In genomic region chr1:180387750-180388480, GRCm38 (mm10) we compare ENCODE assay signal across 8 mouse cellular contexts. TPM values are rescaled to one million over a fixed set of nuclear protein-coding genes. Genes with fewer than 3 reads are reported as not detected.
DNase-seq lines count a peak whose midpoint lies in the region; ATAC-seq and TF ChIP-seq lines count a peak whose summit lies in the region.

No protein-coding gene starts in this region.

- 6% methylated on average over 11 of the region's 11 CpGs for WGBS in heart, adult 2 months
- 20% methylated on average over 11 of the region's 11 CpGs for WGBS in forebrain, embryonic 16.5 days
- 12% methylated on average over 11 of the region's 11 CpGs for WGBS in liver, postnatal 0 days (ENCODE audit: insufficient replicate concordance)

- intact Hi-C loops in heart, adult 2 months (cut with DNase I): loop anchor here (2.0 kb wide), 1 partner anchor 35 kb away; no protein-coding TSS in a partner anchor
- intact Hi-C loops in heart, postnatal 10 days (cut with DNase I): loop anchor here (5.0 kb wide), 1 partner anchor 56 kb away; the partner anchor contains the start of gene Itpkb

- peak overlapping the region; percentile 12; the same call in 1 of the 2 replicates for H3K9ac ChIP-seq in heart, adult 2 months (ENCODE audit: low read depth, low read length)
- peak overlapping the region; percentile 33; the same call in 1 of the 2 replicates for H3K9ac ChIP-seq in forebrain, embryonic 16.5 days (replicated peaks; ENCODE audit: low read depth, low read length)
- no peak overlapping the region for H3K9ac ChIP-seq in liver, postnatal 0 days (replicated peaks)

- peak overlapping the region; percentile 22; the same call in 1 of the 2 replicates for H3K4me3 ChIP-seq in heart, adult 2 months
- 0 out of 2 replicates have a peak overlapping the region, but pooled peaks have one; percentile 7 for H3K4me3 ChIP-seq in E14TG2a.4 (replicated peaks; ENCODE audit: low read length)
- H3K4me3 ChIP-seq in forebrain, embryonic 16.5 days (replicated peaks; ENCODE audit: low read length): peak overlapping the region; percentile 44
- peak overlapping the region; percentile 45 for H3K4me3 ChIP-seq in liver, postnatal 0 days (ENCODE audit: low read depth, low read length)

- peaks cover 51% of the 10 kb centered on the region for H3K4me1 ChIP-seq in heart, adult 2 months (ENCODE audit: control insufficient read depth, insufficient read depth, low read length)
- H3K4me1 ChIP-seq in E14TG2a.4 (replicated peaks; ENCODE audit: low read depth, low read length): peaks cover 69% of the 10 kb centered on the region
- peaks cover 10% of the 10 kb centered on the region for H3K4me1 ChIP-seq in forebrain, embryonic 16.5 days (replicated peaks; ENCODE audit: control insufficient read depth, insufficient read depth, low read length)
- H3K4me1 ChIP-seq in liver, postnatal 0 days (ENCODE audit: insufficient read depth): peaks cover 23% of the 10 kb centered on the region

- no peaks in the 10 kb centered on the region for H3K9me3 ChIP-seq in E14TG2a.4 (ENCODE audit: low read length)
- no peaks in the 10 kb centered on the region for H3K9me3 ChIP-seq in forebrain, embryonic 16.5 days (ENCODE audit: control insufficient read depth, low read length)
- no peaks in the 10 kb centered on the region for H3K9me3 ChIP-seq in liver, postnatal 0 days (ENCODE audit: low read length)

- TF ChIP-seq EP300 in heart, adult 2 months (IDR thresholded peaks at IDR 0.05; ENCODE audit: insufficient read depth, low read depth, low read length): no peak
- no peak for TF ChIP-seq EP300 in liver, postnatal 0 days (IDR thresholded peaks at IDR 0.05; ENCODE audit: low read depth)

- ATAC-seq in forebrain, embryonic 16.5 days: no peak
- no peak for ATAC-seq in liver, postnatal 0 days
- ATAC-seq in inflammation-experienced regulatory T-cells, adult 6 months: no peak

- H3K79me2 ChIP-seq in heart, adult 2 months (replicated peaks; ENCODE audit: control insufficient read depth, insufficient read depth, low read length): peaks cover 1% of the 10 kb centered on the region; the same call in 1 of the 2 replicates

- no peaks in the 10 kb centered on the region for H3K27me3 ChIP-seq in heart, adult 2 months (ENCODE audit: control insufficient read depth, insufficient read depth, low read length)
- 0 out of 2 replicates have a peak, but pooled peaks cover 9% of the 10 kb centered on the region for H3K27me3 ChIP-seq in E14TG2a.4 (ENCODE audit: insufficient read depth, low read length)
- no peaks in the 10 kb centered on the region for H3K27me3 ChIP-seq in forebrain, embryonic 16.5 days (replicated peaks; ENCODE audit: control insufficient read depth, insufficient read depth, low read length)
- H3K27me3 ChIP-seq in liver, postnatal 0 days (ENCODE audit: insufficient read depth, low read length): no peaks in the 10 kb centered on the region

- DNase-seq in heart, adult 2 months: no peak
- DNase-seq in heart, postnatal 10 days: no peak
- DNase-seq in liver, postnatal 0 days: no peak
- no peak for DNase-seq in embryo, embryonic 9.5 days (ENCODE audit: extremely low spot score)
- no peak for DNase-seq in c-Kit-positive CD71-positive TER-119-positive erythroid progenitor cells, embryonic 14.5 days (ENCODE audit: low spot score)

- H3K4me2 ChIP-seq in forebrain, embryonic 16.5 days (ENCODE audit: low read length): peak overlapping the region; percentile 67
- peak overlapping the region; percentile 74 for H3K4me2 ChIP-seq in liver, postnatal 0 days (ENCODE audit: low read depth, low read length)

- TF ChIP-seq POLR2A in heart, adult 2 months (IDR thresholded peaks at IDR 0.05; ENCODE audit: insufficient read depth, low read depth, low read length): no peak; the same call in 1 of the 2 replicates

- H3K36me3 ChIP-seq in heart, adult 2 months (ENCODE audit: control insufficient read depth, insufficient read depth, low read length): peaks cover 51% of the 10 kb centered on the region
- H3K36me3 ChIP-seq in E14TG2a.4 (ENCODE audit: insufficient read depth, low read length): no peaks in the 10 kb centered on the region
- H3K36me3 ChIP-seq in forebrain, embryonic 16.5 days (ENCODE audit: control insufficient read depth, insufficient read depth): no peaks in the 10 kb centered on the region
- no peaks in the 10 kb centered on the region for H3K36me3 ChIP-seq in liver, postnatal 0 days (replicated peaks; ENCODE audit: insufficient read depth, low read length)

- peak overlapping the region; percentile 95 for H3K27ac ChIP-seq in heart, adult 2 months
- peak overlapping the region; percentile 43; the same call in 1 of the 2 replicates for H3K27ac ChIP-seq in forebrain, embryonic 16.5 days (ENCODE audit: low read length)
- H3K27ac ChIP-seq in liver, postnatal 0 days (ENCODE audit: low read depth): peak overlapping the region; percentile 86; the same call in 1 of the 2 replicates

- no peak for TF ChIP-seq CTCF in heart, adult 2 months (IDR thresholded peaks at IDR 0.05)
- TF ChIP-seq CTCF in E14TG2a.4 (conservative IDR thresholded peaks at IDR 0.05; ENCODE audit: low read length): no peak
- TF ChIP-seq CTCF in liver, postnatal 0 days (IDR thresholded peaks at IDR 0.05; ENCODE audit: low read depth): no peak

RNA-seq across cellular contexts. Expression of gene Itpkb, which starts 57.6 kb away (rescaled TPM):
- 10 to 100 TPM; 50.0 to 50.7 TPM for total RNA-seq in heart, adult 2 months (2021)
- polyA plus RNA-seq in heart, adult 2 months (2012; rRNA removed): 21.5 and 29.9 TPM in 2 replicates
- 10 to 100 TPM; 81.4 to 93.6 TPM for total RNA-seq in heart, postnatal 10 days (2021)
- polyA plus RNA-seq in forebrain, embryonic 16.5 days (2015; fragmentation: Nextera tagmentation; extraction: Ambion mirVana): 2.0 and 2.4 TPM in 2 replicates
- 1.3 and 1.4 TPM in 2 replicates for polyA plus RNA-seq in liver, postnatal 0 days (2015; fragmentation: Nextera tagmentation; extraction: Ambion mirVana)
- polyA plus RNA-seq in inflammation-experienced regulatory T-cells, adult 6 months (2017; shearing (Covaris generic)): 10 to 100 TPM; 25.3 to 58.2 (median 55.2) TPM

Comparison
In these comparisons a context has a peak if more than half of its experiments do, and no peak if none do; other contexts are left out.
1. H3K27ac ChIP-seq: peak in every context shown above with its lines; median percentile 95 in heart, adult 2 months; 86 in liver, postnatal 0 days; 43 in forebrain, embryonic 16.5 days.